Mouse (Mus musculus) thymus, postnatal 14 days (tissue): Measurements from ENCODE around the gene Actb.

Experiments used
- DNase-seq: peaks from one replicate; pipeline ENCODE4 v3.0.0; 2021

The Actb gene

GRCm38 (mm10) chr5:142921074-142921459 lies 14.5 kb upstream of the Actb start:
- DNase-seq = no peak

- peak; percentile 88 for DNase-seq
Measured at GRCm38 (mm10) chr5:142920311-142921073, 13.9 kb upstream of the Actb start.

- no peak for DNase-seq
Measured at GRCm38 (mm10) chr5:142917402-142917801, 10.8 kb upstream of the Actb start.

GRCm38 (mm10) chr5:142916593-142916992 lies 10.0 kb upstream of the Actb start:
- DNase-seq = no peak

GRCm38 (mm10) chr5:142915231-142915630 lies 8.7 kb upstream of the Actb start:
- no peak for DNase-seq

GRCm38 (mm10) chr5:142912739-142913138 lies 6.2 kb upstream of the Actb start:
- no peak for DNase-seq

GRCm38 (mm10) chr5:142912320-142912719 lies 5.8 kb upstream of the Actb start:
- DNase-seq = no peak

GRCm38 (mm10) chr5:142911629-142912028 lies 5.1 kb upstream of the Actb start:
- no peak for DNase-seq

- DNase-seq = peak; percentile 77
Measured at GRCm38 (mm10) chr5:142909576-142910278, 3.2 kb upstream of the Actb start.

- peak; percentile 78 for DNase-seq
Measured at GRCm38 (mm10) chr5:142908941-142909575, 2.5 kb upstream of the Actb start.

- peak; percentile 50 for DNase-seq
Measured at GRCm38 (mm10) chr5:142907803-142908559, 1.4 kb upstream of the Actb start.

GRCm38 (mm10) chr5:142907048-142907802 lies 671 bp upstream of the Actb start:
- peak; percentile 70 for DNase-seq

GRCm38 (mm10) chr5:142905725-142906531 lies 626 bp downstream of the Actb start:
- peak; percentile 100 for DNase-seq

GRCm38 (mm10) chr5:142905038-142905695 lies 1.4 kb downstream of the Actb start:
- DNase-seq = peak; percentile 31

- DNase-seq = no peak
Measured at GRCm38 (mm10) chr5:142904208-142905037, 2.1 kb downstream of the Actb start.

GRCm38 (mm10) chr5:142903470-142904207 lies 2.9 kb downstream of the Actb start:
- no peak for DNase-seq

- DNase-seq = no peak
Measured at GRCm38 (mm10) chr5:142902506-142903314, 3.8 kb downstream of the Actb start.

- no peak for DNase-seq
Measured at GRCm38 (mm10) chr5:142901846-142902505, 4.6 kb downstream of the Actb start.
